Mouse (Mus musculus): ENCODE measurements around the gene Rasal2.

- TF ChIP-seq MAX (IDR thresholded peaks at IDR 0.05) (no peak), USF1 (IDR thresholded peaks at IDR 0.05; ENCODE audit: low read depth) (no peak)
Measured at GRCm38 (mm10) chr1:157090835-157091234, 321.6 kb downstream of the Rasal2 start.
